Mouse (Mus musculus): ENCODE data around the gene Epb41l4b. TPM values are rescaled to one million over a fixed set of nuclear protein-coding genes. Genes with fewer than 3 reads are reported as not detected.

Epb41l4b gene
- polyA plus RNA-seq, 1 experiment from 2014 or later: 1.2 TPM

DNA sequence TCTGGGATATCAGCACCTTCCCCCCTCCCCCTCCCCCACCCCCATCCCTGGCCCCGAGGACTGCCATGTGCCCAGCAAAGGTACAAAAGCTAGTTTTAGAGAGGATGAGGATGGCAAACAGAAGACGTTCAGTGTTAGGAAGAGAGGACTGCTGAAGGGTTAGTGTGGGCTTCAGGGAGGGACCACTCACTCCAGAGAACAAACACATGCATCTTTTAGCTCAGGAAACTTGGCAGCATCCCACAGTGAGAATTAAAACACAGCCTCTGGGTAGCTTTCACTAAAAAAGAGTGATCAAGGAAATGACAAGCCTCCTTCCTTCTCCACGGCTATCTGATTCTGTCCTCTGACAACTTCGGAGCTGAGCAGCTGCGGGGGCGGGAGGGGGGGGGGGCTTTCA is 132.3 kb downstream of the Epb41l4b start:
- Histone ChIP-seq H3K4me3 (no peak overlapping the region), H3K36me3 (replicated peaks) (no peaks in the 10 kb centered on the region), H3K9me3 (no peaks in the 10 kb centered on the region), H3K27me3 (replicated peaks; ENCODE audit: low read depth, poor library complexity, severe bottlenecking) (peaks cover 43% of the 10 kb centered on the region), H3K27ac (replicated peaks) (no peak overlapping the region), H3K4me1 (peaks cover 7% of the 10 kb centered on the region)
- no peak for DNase-seq (ENCODE audit: low spot score)
- 19% methylated on average over 6 of the region's 6 CpGs for WGBS

DNA sequence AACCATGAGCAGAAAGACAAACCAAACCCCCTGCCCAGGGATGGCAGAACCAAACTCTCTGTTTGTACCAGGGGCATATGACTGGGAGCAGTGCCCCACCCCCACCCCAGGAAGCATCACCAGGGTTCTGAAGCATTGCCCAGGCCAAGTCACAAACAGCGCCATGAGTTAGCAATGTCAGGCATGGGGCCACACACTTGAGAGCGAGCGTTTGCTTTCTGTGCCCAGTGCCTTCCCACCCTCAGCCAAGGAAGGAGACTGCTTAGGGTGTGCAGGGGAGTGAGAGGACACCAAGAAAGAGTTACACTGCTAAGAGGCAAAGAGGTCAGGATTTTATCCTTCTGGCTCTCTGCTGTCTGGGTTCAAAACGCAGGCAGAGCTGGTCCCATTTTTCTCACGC is 132.8 kb downstream of the Epb41l4b start:
- no peak overlapping the region for H3K4me3 ChIP-seq
- H3K27me3 ChIP-seq (replicated peaks; ENCODE audit: low read depth, poor library complexity, severe bottlenecking): peaks cover 39% of the 10 kb centered on the region
- H3K27ac ChIP-seq (replicated peaks): no peak overlapping the region
- no peak for DNase-seq (ENCODE audit: low spot score)
- H3K9me3 ChIP-seq: no peaks in the 10 kb centered on the region
- 39% methylated on average over 5 of the region's 5 CpGs for WGBS
- H3K4me1 ChIP-seq: peaks cover 7% of the 10 kb centered on the region
- no peaks in the 10 kb centered on the region for H3K36me3 ChIP-seq (replicated peaks)

DNA sequence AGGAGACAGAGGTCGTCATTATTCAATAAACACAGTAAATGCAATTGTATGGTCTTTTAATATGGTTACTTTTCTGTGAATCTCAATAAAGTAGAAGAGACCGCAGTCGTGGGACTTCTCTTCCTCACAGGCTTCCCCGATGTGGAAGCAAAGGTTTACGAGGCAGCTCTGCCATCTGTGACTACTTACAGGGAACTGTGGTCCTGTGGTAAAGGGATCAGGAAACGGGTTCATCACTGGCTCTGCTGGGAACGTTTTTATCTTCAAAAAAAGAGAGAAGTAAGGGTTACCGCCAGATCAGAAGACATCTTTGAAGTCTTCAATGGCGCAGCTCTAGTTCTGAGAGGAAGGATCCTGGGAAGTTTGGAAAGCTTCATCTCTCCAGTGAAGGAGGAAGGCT is 135.5 kb downstream of the Epb41l4b start:
- Histone ChIP-seq H3K9me3 (no peaks in the 10 kb centered on the region), H3K36me3 (replicated peaks) (no peaks in the 10 kb centered on the region), H3K4me1 (peaks cover 12% of the 10 kb centered on the region), H3K27ac (replicated peaks) (no peak overlapping the region), H3K27me3 (replicated peaks; ENCODE audit: low read depth, poor library complexity, severe bottlenecking) (peaks cover 32% of the 10 kb centered on the region), H3K4me3 (no peak overlapping the region)
- WGBS: 81% methylated on average over 9 of the region's 9 CpGs
- no peak for DNase-seq (ENCODE audit: low spot score)

DNA sequence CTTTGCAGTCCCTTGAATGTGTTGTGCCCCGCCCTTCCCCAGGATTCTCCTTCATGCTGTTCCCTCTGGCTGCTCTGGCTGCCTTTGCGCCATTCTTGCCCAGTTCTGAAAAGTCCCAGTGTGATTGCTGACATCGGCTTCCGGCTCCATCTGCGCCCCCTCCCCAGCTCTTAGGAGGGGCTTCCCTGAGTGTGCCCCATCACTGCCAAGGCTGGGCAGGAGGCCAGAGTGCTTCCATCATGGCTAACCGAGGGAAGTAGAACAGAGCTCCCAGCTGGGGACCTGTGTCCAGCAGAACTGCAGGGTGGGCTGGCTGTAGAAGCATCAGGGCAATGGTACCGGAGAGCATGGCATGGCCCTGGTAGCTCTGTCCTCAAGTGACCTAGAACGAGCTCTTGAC is 138.2 kb downstream of the Epb41l4b start:
- H3K27me3 ChIP-seq (replicated peaks; ENCODE audit: low read depth, poor library complexity, severe bottlenecking): peaks cover 5% of the 10 kb centered on the region
- no peaks in the 10 kb centered on the region for H3K36me3 ChIP-seq (replicated peaks)
- H3K9me3 ChIP-seq: no peaks in the 10 kb centered on the region
- DNase-seq (ENCODE audit: low spot score): no peak
- 79% methylated on average over 8 of the region's 8 CpGs for WGBS
- peaks cover 5% of the 10 kb centered on the region; the same call in 1 of the 2 replicates for H3K4me1 ChIP-seq
- no peak overlapping the region for H3K27ac ChIP-seq (replicated peaks)
- H3K4me3 ChIP-seq: no peak overlapping the region

DNA sequence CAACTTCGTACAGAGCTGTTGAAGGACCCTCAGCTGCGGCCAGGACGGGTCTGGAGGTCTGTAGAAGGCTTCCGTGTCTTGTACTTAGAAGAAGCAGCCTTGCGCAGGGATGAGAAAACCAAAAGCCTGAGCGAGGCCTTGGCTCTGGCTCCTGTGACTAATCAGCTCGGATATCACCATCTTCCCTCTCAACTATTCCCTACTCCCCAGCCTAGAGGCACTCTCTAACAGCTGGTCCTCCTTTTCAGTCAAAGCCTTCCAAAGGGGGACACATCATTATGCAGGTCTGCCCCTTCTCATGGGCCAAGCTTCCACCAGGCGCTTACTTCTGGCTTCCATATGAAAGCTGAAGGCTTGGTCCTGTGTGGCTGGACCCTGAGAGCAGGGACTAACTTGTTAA is 139.4 kb downstream of the Epb41l4b start:
- H3K9me3 ChIP-seq: no peaks in the 10 kb centered on the region
- no peak overlapping the region for H3K27ac ChIP-seq (replicated peaks)
- H3K4me1 ChIP-seq: peaks cover 5% of the 10 kb centered on the region; the same call in 1 of the 2 replicates
- no peaks in the 10 kb centered on the region for H3K27me3 ChIP-seq (replicated peaks; ENCODE audit: low read depth, poor library complexity, severe bottlenecking)
- no peak for DNase-seq (ENCODE audit: low spot score)
- WGBS: 79% methylated on average over 8 of the region's 8 CpGs
- H3K4me3 ChIP-seq: no peak overlapping the region
- H3K36me3 ChIP-seq (replicated peaks): no peaks in the 10 kb centered on the region

DNA sequence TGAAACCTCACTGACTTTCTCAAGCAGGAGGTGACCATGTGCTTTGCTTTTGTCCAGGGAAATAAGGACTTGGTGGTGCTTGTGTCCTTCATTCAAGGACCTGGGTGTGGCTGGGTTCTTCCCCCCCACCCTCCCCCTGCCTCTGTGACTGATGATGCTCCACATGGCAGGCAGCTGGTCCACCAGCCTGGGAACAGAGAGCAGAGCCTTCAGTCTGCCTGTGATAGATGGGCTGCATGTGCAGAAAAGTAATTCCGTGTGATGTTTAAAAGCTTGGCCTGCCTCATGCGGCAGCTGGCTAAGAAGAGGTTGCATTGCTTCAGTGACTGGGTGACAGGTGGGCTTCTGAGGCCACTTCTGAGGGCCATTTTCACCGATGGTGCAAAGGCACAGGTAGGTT is 140.5 kb downstream of the Epb41l4b start:
- Histone ChIP-seq H3K27me3 (replicated peaks; ENCODE audit: low read depth, poor library complexity, severe bottlenecking) (no peaks in the 10 kb centered on the region), H3K27ac (replicated peaks) (no peak overlapping the region), H3K4me1 (peaks cover 8% of the 10 kb centered on the region; the same call in 1 of the 2 replicates), H3K9me3 (no peaks in the 10 kb centered on the region), H3K4me3 (no peak overlapping the region), H3K36me3 (replicated peaks) (no peaks in the 10 kb centered on the region)
- no peak for DNase-seq (ENCODE audit: low spot score)
- 84% methylated on average over 3 of the region's 3 CpGs for WGBS

DNA sequence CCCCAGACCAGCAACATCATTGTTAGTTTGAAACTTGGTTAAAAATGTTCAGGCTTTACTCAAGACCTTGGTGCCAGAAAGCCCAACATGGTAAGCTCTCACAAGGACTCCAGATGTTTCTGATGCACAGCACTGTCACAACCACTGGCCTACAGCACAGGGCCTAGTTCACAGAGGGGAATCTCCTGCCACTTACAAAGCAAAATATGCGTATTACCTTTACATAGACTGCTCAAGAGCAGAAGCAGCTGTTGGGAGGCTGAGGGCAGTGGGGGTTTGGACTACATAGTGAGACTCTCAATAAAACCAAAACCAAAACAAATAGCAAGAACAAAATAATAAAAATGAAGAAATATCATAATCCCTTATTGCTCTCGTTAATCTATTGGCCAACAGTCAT is 141.8 kb downstream of the Epb41l4b start:
- peaks cover 8% of the 10 kb centered on the region; the same call in 1 of the 2 replicates for H3K4me1 ChIP-seq
- DNase-seq (ENCODE audit: low spot score): no peak
- peaks cover 3% of the 10 kb centered on the region; the same call in 1 of the 2 replicates for H3K9me3 ChIP-seq
- H3K36me3 ChIP-seq (replicated peaks): no peaks in the 10 kb centered on the region
- 83% methylated on average over 2 of the region's 2 CpGs for WGBS
- H3K27ac ChIP-seq (replicated peaks): no peak overlapping the region
- H3K27me3 ChIP-seq (replicated peaks; ENCODE audit: low read depth, poor library complexity, severe bottlenecking): no peaks in the 10 kb centered on the region
- no peak overlapping the region for H3K4me3 ChIP-seq

DNA sequence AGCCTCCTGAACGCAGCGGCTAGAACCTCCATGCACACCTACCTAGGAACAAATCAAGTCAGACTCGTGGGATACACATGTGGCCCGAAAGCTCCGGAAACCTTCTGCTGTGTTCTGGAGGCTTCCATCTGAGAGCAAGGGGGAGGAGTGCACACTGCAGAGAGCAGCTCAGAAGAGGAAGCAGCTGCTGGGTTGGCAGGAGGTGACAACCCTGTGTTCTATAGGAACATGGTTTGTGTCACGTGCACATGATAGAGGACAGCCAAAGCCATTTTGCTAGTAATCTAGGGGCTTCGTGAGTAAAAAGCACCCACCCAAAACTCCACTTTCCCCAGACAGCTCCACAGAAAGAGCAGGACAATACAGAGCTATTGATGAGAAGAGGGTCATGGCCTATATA is 149.9 kb downstream of the Epb41l4b start:
- Histone ChIP-seq H3K4me1 (peaks cover 15% of the 10 kb centered on the region), H3K4me3 (no peak overlapping the region), H3K27me3 (replicated peaks; ENCODE audit: low read depth, poor library complexity, severe bottlenecking) (peaks cover 53% of the 10 kb centered on the region), H3K9me3 (peaks cover 8% of the 10 kb centered on the region; the same call in 1 of the 2 replicates), H3K27ac (replicated peaks) (no peak overlapping the region), H3K36me3 (replicated peaks) (no peaks in the 10 kb centered on the region)
- 86% methylated on average over 7 of the region's 7 CpGs for WGBS
- no peak for DNase-seq (ENCODE audit: low spot score)

DNA sequence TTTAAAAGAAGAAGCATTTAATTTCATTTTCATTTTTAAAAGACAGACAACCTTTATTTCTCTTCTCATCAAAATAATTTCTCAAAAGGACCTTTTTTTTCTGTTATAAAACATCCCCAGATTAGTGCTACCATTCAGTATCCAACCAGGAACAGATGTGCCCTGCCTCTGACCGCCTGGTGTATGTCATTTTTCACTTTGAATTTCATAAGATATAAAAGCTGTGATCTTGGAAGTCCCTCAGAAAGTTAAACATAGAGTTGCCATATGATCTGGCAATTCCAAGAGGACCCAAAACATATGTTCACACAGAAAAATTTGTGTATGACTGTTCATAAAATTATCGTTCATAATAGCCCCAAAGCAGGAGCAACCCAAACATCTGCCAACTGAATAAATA is 151.3 kb downstream of the Epb41l4b start:
- no peak for DNase-seq (ENCODE audit: low spot score)
- peaks cover 64% of the 10 kb centered on the region for H3K27me3 ChIP-seq (replicated peaks; ENCODE audit: low read depth, poor library complexity, severe bottlenecking)
- H3K36me3 ChIP-seq (replicated peaks): no peaks in the 10 kb centered on the region
- H3K9me3 ChIP-seq: peaks cover 12% of the 10 kb centered on the region; the same call in 1 of the 2 replicates
- WGBS: 82% methylated on average over 2 of the region's 2 CpGs
- H3K4me3 ChIP-seq: no peak overlapping the region
- peaks cover 14% of the 10 kb centered on the region for H3K4me1 ChIP-seq
- no peak overlapping the region for H3K27ac ChIP-seq (replicated peaks)

DNA sequence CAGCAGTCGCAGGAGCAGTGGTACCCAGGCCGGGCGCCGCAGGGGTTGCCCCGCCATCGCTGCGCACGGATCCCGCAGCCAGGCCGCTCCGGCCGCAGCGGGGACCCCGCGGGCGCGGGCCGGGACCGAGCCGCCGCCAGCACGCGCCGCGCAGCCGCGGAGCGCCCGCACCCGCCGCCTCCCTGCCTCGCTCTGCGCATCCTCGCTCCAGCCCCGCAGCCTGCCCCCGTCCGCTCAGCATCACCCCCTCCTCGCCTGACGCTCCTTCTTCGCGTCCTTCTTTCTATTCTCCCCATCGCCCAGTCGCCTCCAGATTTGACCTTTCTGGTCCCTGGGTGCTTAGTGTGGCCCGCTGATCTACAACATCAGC is 153.0 kb downstream of the Epb41l4b start, which contains the start of gene Frrs1l:
Frrs1l (minus strand) TSS at position 177 of the 370 bp plus-strand sequence.
- H3K27ac ChIP-seq (replicated peaks): peak within 1 kb of the TSS; percentile 79
- DNase-seq (ENCODE audit: low spot score): no peak
- H3K4me3 ChIP-seq: peak within 1 kb of the TSS; percentile 75
- H3K27me3 ChIP-seq (replicated peaks; ENCODE audit: low read depth, poor library complexity, severe bottlenecking): peaks cover 68% of the 10 kb centered on the region
- H3K36me3 ChIP-seq (replicated peaks): no peaks in the 10 kb centered on the region
- H3K9me3 ChIP-seq: 0 out of 2 replicates have a peak, but pooled peaks cover 9% of the 10 kb centered on the region
- 0% methylated on average over 44 of the region's 44 CpGs for WGBS
- peaks cover 14% of the 10 kb centered on the region for H3K4me1 ChIP-seq

DNA sequence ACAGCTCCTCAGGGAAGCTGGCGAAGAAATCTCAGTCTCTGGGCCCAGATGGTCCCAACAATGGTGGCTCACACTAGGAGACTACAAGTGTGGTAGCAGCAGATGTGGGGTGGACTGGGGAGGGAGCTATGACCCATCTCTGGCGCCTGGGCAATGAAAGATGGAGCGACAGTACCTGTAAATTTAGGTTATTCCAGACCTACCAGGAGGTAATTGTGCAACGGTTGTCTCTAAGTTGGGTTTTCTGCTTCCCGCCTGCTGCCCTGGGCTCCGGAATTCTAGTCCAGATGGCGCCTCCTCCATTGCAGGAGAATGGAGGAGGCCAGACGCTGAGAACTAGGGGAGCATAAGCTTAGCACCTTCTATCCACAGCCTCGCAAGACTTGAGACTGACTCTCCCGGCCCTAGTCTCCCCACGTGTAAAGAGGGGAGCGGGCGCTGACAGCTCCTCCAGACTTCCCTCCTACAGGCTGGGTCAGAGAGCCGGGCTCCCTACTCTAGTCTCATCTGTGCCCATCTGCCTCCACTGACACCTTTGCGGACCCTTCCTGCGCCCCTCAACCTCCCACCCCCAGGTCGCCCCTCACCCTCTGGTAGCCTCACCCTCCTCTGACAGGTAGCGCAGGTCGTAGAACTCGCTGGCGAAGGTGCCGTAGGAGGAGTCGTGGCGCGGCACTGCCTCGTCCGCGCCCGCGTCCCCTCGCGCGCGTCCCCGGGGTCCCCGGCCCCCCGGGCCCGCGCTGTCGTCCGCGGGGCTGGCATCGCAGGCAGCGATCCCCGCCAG is 153.6 kb downstream of the Epb41l4b start:
- H3K4me1 ChIP-seq: peaks cover 14% of the 10 kb centered on the region
- 0 out of 2 replicates have a peak, but pooled peaks cover 9% of the 10 kb centered on the region for H3K9me3 ChIP-seq
- WGBS: 1% methylated on average over 45 of the region's 45 CpGs
- H3K36me3 ChIP-seq (replicated peaks): no peaks in the 10 kb centered on the region
- H3K4me3 ChIP-seq: peak overlapping the region; percentile 75
- H3K27ac ChIP-seq (replicated peaks): peak overlapping the region; percentile 79
- H3K27me3 ChIP-seq (replicated peaks; ENCODE audit: low read depth, poor library complexity, severe bottlenecking): peaks cover 68% of the 10 kb centered on the region
- peak; percentile 53 for DNase-seq (ENCODE audit: low spot score)

DNA sequence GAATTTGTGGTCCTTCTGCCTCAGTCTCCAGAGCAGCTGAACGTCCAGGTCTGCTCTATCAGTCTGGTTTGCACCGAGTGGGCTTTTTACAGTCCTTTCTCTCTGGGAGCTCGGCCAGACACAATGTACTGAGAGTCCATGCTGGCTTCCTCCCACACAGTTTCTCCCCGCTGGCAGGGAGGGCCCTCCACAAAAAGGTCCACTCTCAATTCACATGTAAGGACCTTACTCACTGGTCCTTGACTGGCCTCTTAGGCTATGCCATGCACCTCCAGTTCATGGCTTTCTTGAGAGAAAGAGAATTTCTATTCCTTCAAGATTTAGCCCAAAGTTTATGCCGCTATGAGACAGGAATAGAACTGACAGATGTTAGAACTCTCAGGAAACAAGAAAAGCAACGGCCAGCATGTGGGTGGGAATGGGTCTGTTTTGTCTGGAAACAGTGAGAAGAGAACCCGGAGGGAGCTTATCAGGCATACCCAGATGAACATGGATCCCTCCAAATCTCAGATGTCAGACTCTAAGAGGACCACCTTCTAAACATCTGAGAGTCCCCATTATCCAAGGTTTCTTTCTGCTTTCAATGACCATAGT is 177.6 kb downstream of the Epb41l4b start:
- H3K9me3 ChIP-seq: no peaks in the 10 kb centered on the region
- H3K27me3 ChIP-seq (replicated peaks; ENCODE audit: low read depth, poor library complexity, severe bottlenecking): no peaks in the 10 kb centered on the region
- H3K4me3 ChIP-seq: no peak overlapping the region
- WGBS: 82% methylated on average over 7 of the region's 7 CpGs
- DNase-seq (ENCODE audit: low spot score): no peak
- H3K36me3 ChIP-seq (replicated peaks): no peaks in the 10 kb centered on the region
- no peak overlapping the region for H3K27ac ChIP-seq (replicated peaks)
- H3K4me1 ChIP-seq: peaks cover 5% of the 10 kb centered on the region; the same call in 1 of the 2 replicates

DNA sequence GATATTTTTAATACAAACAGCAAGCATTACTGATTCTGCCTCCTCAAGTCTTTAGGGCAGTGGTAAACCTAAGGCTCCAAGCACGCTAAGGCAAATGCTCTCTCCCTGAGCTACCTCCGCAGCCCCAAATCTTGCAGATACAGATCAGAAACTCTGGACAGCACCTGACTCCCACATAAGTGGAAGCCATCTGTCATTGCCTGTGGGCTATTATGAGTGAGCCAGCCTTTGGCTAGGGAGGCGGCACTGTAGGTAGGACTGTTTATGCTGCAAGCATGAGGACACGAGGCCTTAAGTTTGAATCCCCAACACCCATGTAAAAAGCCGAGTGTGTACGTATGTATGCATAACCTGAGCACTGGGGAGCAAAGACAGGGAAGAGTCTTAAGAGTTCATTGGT is 179.6 kb downstream of the Epb41l4b start:
- Histone ChIP-seq H3K27me3 (replicated peaks; ENCODE audit: low read depth, poor library complexity, severe bottlenecking) (no peaks in the 10 kb centered on the region), H3K4me3 (no peak overlapping the region), H3K4me1 (no peaks in the 10 kb centered on the region), H3K27ac (replicated peaks) (no peak overlapping the region), H3K36me3 (replicated peaks) (no peaks in the 10 kb centered on the region), H3K9me3 (no peaks in the 10 kb centered on the region)
- no peak for DNase-seq (ENCODE audit: low spot score)
- 88% methylated on average over 6 of the region's 6 CpGs for WGBS
